Comparison of ENCODE assay signal across 8 mouse cellular contexts in genomic region chr1:135147702-135148058, GRCm38 (mm10). TPM values are rescaled to one million over a fixed set of nuclear protein-coding genes. Genes with fewer than 3 reads are reported as not detected.
DNase-seq lines count a peak whose midpoint lies in the region; ATAC-seq and TF ChIP-seq lines count a peak whose summit lies in the region.

No protein-coding gene starts in this region.

- peak in 1 of 2 experiments; percentile 41 for DNase-seq in spleen, adult 2 months (ENCODE audit: low read depth in 1 of 2, low spot score in 2 of 2)
- no peak for DNase-seq in spleen, postnatal 14 days (ENCODE audit: low spot score in 2 of 2)
- DNase-seq in liver, embryonic 13.5 days: no peak
- DNase-seq in layer of hippocampus, adult 18-20 months (ENCODE audit: low spot score in 2 of 2): no peak
- DNase-seq in adrenal gland, adult 18-20 months (ENCODE audit: low spot score in 2 of 2): no peak

- 6% methylated on average over 7 of the region's 7 CpGs for WGBS in spleen, adult 2 months
- 0% methylated on average over 7 of the region's 7 CpGs for WGBS in forebrain, embryonic 13.5 days
- WGBS in liver, embryonic 13.5 days (ENCODE audit: insufficient replicate concordance): 2% methylated on average over 7 of the region's 7 CpGs
- 7% methylated on average over 7 of the region's 7 CpGs for WGBS in stomach, embryonic 15.5 days

- H3K36me3 ChIP-seq in spleen, adult 2 months (ENCODE audit: control insufficient read depth, insufficient read depth, low read length): peaks cover 14% of the 10 kb centered on the region
- H3K36me3 ChIP-seq in forebrain, embryonic 13.5 days (ENCODE audit: poor library complexity, severe bottlenecking): peaks cover 17% of the 10 kb centered on the region
- H3K36me3 ChIP-seq in liver, embryonic 13.5 days: peaks cover 17% of the 10 kb centered on the region
- no peaks in the 10 kb centered on the region for H3K36me3 ChIP-seq in stomach, embryonic 15.5 days

- H3K4me2 ChIP-seq in forebrain, embryonic 13.5 days: peak overlapping the region; percentile 85
- peak overlapping the region; percentile 100 for H3K4me2 ChIP-seq in liver, embryonic 13.5 days
- peak overlapping the region; percentile 79 for H3K4me2 ChIP-seq in stomach, embryonic 15.5 days

- no peak; the same call in 1 of the 2 replicates for TF ChIP-seq POLR2A in spleen, adult 2 months (IDR thresholded peaks at IDR 0.05; ENCODE audit: low read depth, low read length)

- H3K27me3 ChIP-seq in spleen, adult 2 months (ENCODE audit: control insufficient read depth, insufficient read depth, low read length): no peaks in the 10 kb centered on the region
- peaks cover 8% of the 10 kb centered on the region; the same call in 1 of the 2 replicates for H3K27me3 ChIP-seq in forebrain, embryonic 13.5 days
- no peaks in the 10 kb centered on the region for H3K27me3 ChIP-seq in liver, embryonic 13.5 days
- H3K27me3 ChIP-seq in stomach, embryonic 15.5 days (replicated peaks): no peaks in the 10 kb centered on the region

- H3K27ac ChIP-seq in spleen, adult 2 months (ENCODE audit: insufficient read depth, low read length): peak overlapping the region; percentile 90
- H3K27ac ChIP-seq in forebrain, embryonic 13.5 days: peak overlapping the region; percentile 92; the same call in 1 of the 2 replicates
- 0 out of 2 replicates have a peak overlapping the region, but pooled peaks have one; percentile 77 for H3K27ac ChIP-seq in liver, embryonic 13.5 days
- H3K27ac ChIP-seq in stomach, embryonic 15.5 days: peak overlapping the region; percentile 76

- H3K9me3 ChIP-seq in forebrain, embryonic 13.5 days (replicated peaks): no peaks in the 10 kb centered on the region
- no peaks in the 10 kb centered on the region for H3K9me3 ChIP-seq in liver, embryonic 13.5 days (replicated peaks)
- no peaks in the 10 kb centered on the region for H3K9me3 ChIP-seq in stomach, embryonic 15.5 days

- ATAC-seq in forebrain, embryonic 13.5 days: peak; percentile 4; the same call in 1 of the 2 replicates
- ATAC-seq in liver, embryonic 13.5 days (ENCODE audit: low read depth): 0 out of 2 replicates have a peak, but pooled peaks have one; percentile 1
- ATAC-seq in stomach, embryonic 15.5 days (ENCODE audit: insufficient read depth, low FRiP score, low read depth): peak; percentile 13
- ATAC-seq in erythroid progenitor cell, adult 5-6 weeks (replicated peaks; ENCODE audit: low FRiP score, poor library complexity, severe bottlenecking): no peak

- peak overlapping the region; percentile 98 for H3K9ac ChIP-seq in forebrain, embryonic 13.5 days
- H3K9ac ChIP-seq in liver, embryonic 13.5 days: peak overlapping the region; percentile 90
- peak overlapping the region; percentile 88 for H3K9ac ChIP-seq in stomach, embryonic 15.5 days

- peaks cover 12% of the 10 kb centered on the region; the same call in 1 of the 2 replicates for H3K4me1 ChIP-seq in spleen, adult 2 months (ENCODE audit: control insufficient read depth, insufficient read depth, insufficient read length)
- H3K4me1 ChIP-seq in forebrain, embryonic 13.5 days: peaks cover 44% of the 10 kb centered on the region
- peaks cover 28% of the 10 kb centered on the region for H3K4me1 ChIP-seq in liver, embryonic 13.5 days (replicated peaks)
- H3K4me1 ChIP-seq in stomach, embryonic 15.5 days: peaks cover 16% of the 10 kb centered on the region; the same call in 1 of the 2 replicates

- TF ChIP-seq CTCF in spleen, adult 2 months (IDR thresholded peaks at IDR 0.05; ENCODE audit: extremely low read depth, insufficient read depth, insufficient read length, insufficient replicate concordance): no peak

- H3K4me3 ChIP-seq in spleen, adult 2 months (ENCODE audit: extremely low read depth, insufficient read depth, insufficient read length): peak overlapping the region; percentile 91
- peak overlapping the region; percentile 98 for H3K4me3 ChIP-seq in forebrain, embryonic 13.5 days
- peak overlapping the region; percentile 84 for H3K4me3 ChIP-seq in liver, embryonic 13.5 days (replicated peaks)
- peak overlapping the region; percentile 86 for H3K4me3 ChIP-seq in stomach, embryonic 15.5 days (replicated peaks)

RNA-seq across cellular contexts. Expression of gene Arl8a, which starts 1.1 kb away (rescaled TPM):
- polyA plus RNA-seq in spleen, adult 2 months (2012; rRNA removed): 39.9 and 50.9 TPM in 2 replicates
- 161 and 162 TPM in 2 replicates for polyA plus RNA-seq in forebrain, embryonic 13.5 days (2015; fragmentation: Nextera tagmentation; extraction: Ambion mirVana)
- 8.9 and 10.5 TPM in 2 replicates for polyA plus RNA-seq in liver, embryonic 13.5 days (2015; fragmentation: Nextera tagmentation; extraction: Ambion mirVana)
- polyA plus RNA-seq in stomach, embryonic 15.5 days (2015; fragmentation: Nextera tagmentation; extraction: Ambion mirVana): 54.9 and 55.4 TPM in 2 replicates
- 100 to 1,000 TPM; 248 to 258 TPM for total RNA-seq in layer of hippocampus, adult 18-20 months (2021)
- total RNA-seq in erythroid progenitor cell, adult 5-6 weeks (2015; ENCODE audit: low replicate concordance): 19.3 and 21.3 TPM in 2 replicates
- total RNA-seq in erythroid progenitor cell, adult 5-6 weeks (2017; ENCODE audit: low replicate concordance): 12.3 and 17.8 TPM in 2 replicates
- 10 to 100 TPM; 54.1 to 54.7 TPM for total RNA-seq in adrenal gland, adult 18-20 months (2021)

RNA-seq across cellular contexts. Expression of gene Ptpn7, which starts 15.2 kb away (rescaled TPM):
- 33.4 and 39.4 TPM in 2 replicates for polyA plus RNA-seq in spleen, adult 2 months (2012; rRNA removed)
- polyA plus RNA-seq in forebrain, embryonic 13.5 days (2015; fragmentation: Nextera tagmentation; extraction: Ambion mirVana): 0.34 and 0.53 TPM in 2 replicates
- polyA plus RNA-seq in liver, embryonic 13.5 days (2015; fragmentation: Nextera tagmentation; extraction: Ambion mirVana): 16.0 and 17.9 TPM in 2 replicates
- 2.4 and 3.3 TPM in 2 replicates for polyA plus RNA-seq in stomach, embryonic 15.5 days (2015; fragmentation: Nextera tagmentation; extraction: Ambion mirVana)
- total RNA-seq in layer of hippocampus, adult 18-20 months (2021): not detected
- 8.3 and 12.2 TPM in 2 replicates for total RNA-seq in erythroid progenitor cell, adult 5-6 weeks (2015; ENCODE audit: low replicate concordance)
- 10.8 and 11.9 TPM in 2 replicates for total RNA-seq in erythroid progenitor cell, adult 5-6 weeks (2017; ENCODE audit: low replicate concordance)
- 1 to 10 TPM in 1 of 2 experiments, under 1 TPM in 1; 0.96 to 1.2 TPM for total RNA-seq in adrenal gland, adult 18-20 months (2021)

RNA-seq across cellular contexts. Expression of gene Gpr37l1, which starts 19.8 kb away (rescaled TPM):
- polyA plus RNA-seq in spleen, adult 2 months (2012; rRNA removed): 0.16 and 0.20 TPM in 2 replicates
- polyA plus RNA-seq in forebrain, embryonic 13.5 days (2015; fragmentation: Nextera tagmentation; extraction: Ambion mirVana): not detected in 2 replicates
- not detected in 2 replicates for polyA plus RNA-seq in liver, embryonic 13.5 days (2015; fragmentation: Nextera tagmentation; extraction: Ambion mirVana)
- 0.35 and 0.78 TPM in 2 replicates for polyA plus RNA-seq in stomach, embryonic 15.5 days (2015; fragmentation: Nextera tagmentation; extraction: Ambion mirVana)
- 100 to 1,000 TPM; 195 to 208 TPM for total RNA-seq in layer of hippocampus, adult 18-20 months (2021)
- total RNA-seq in erythroid progenitor cell, adult 5-6 weeks (2015; ENCODE audit: low replicate concordance): not detected in 2 replicates
- not detected in 2 replicates for total RNA-seq in erythroid progenitor cell, adult 5-6 weeks (2017; ENCODE audit: low replicate concordance)
- total RNA-seq in adrenal gland, adult 18-20 months (2021): 1 to 10 TPM in 1 of 2 experiments, under 1 TPM in 1; 0.86 to 1.6 TPM

RNA-seq across cellular contexts. Expression of gene Lgr6, which starts 42.6 kb away (rescaled TPM):
- polyA plus RNA-seq in spleen, adult 2 months (2012; rRNA removed): 0.21 and 0.47 TPM in 2 replicates
- polyA plus RNA-seq in forebrain, embryonic 13.5 days (2015; fragmentation: Nextera tagmentation; extraction: Ambion mirVana): 0.15 and 0.30 TPM in 2 replicates
- polyA plus RNA-seq in liver, embryonic 13.5 days (2015; fragmentation: Nextera tagmentation; extraction: Ambion mirVana): 0.05 and 0.15 TPM in 2 replicates
- polyA plus RNA-seq in stomach, embryonic 15.5 days (2015; fragmentation: Nextera tagmentation; extraction: Ambion mirVana): 1.6 and 1.8 TPM in 2 replicates
- total RNA-seq in layer of hippocampus, adult 18-20 months (2021): 1 to 10 TPM; 1.3 to 2.6 TPM
- total RNA-seq in erythroid progenitor cell, adult 5-6 weeks (2015; ENCODE audit: low replicate concordance): not detected in 2 replicates
- not detected in 2 replicates for total RNA-seq in erythroid progenitor cell, adult 5-6 weeks (2017; ENCODE audit: low replicate concordance)
- total RNA-seq in adrenal gland, adult 18-20 months (2021): 1 to 10 TPM; 2.1 to 5.2 TPM
